Mouse (Mus musculus) forebrain, embryonic 12.5 days (tissue): ENCODE measurements at regions not wholly inside any gene's neighbourhood (a gene's known extent, or its start where the extent isn't known, plus 50 kb on each side); places are given as distances from the start of the nearest gene placed in this dataset.

Experiments
- ATAC-seq: fragments of 200-750 bp; cut with Nextera tagmentation; 2 replicates; pipeline ENCODE4 v1.8.0; 2017; ENCODE audit warnings: moderate TSS enrichment; ENCODE audit not compliant: low FRiP score
- H3K27ac ChIP-seq: fragments of 300-500 bp; sonication (generic); 2 replicates; pipeline ENCODE4 v1.5.1; 2016; ENCODE audit warnings: mild to moderate bottlenecking
- H3K27me3 ChIP-seq: fragments of 300-500 bp; sonication (generic); 2 replicates; pipeline ENCODE4 v1.6.1; 2016; ENCODE audit warnings: mild to moderate bottlenecking
- H3K36me3 ChIP-seq: fragments of 300-500 bp; sonication (generic); replicated peaks from 2 replicates; pipeline ENCODE4 v1.6.1; 2016; ENCODE audit warnings: mild to moderate bottlenecking
- H3K4me1 ChIP-seq: fragments of 300-500 bp; sonication (generic); 2 replicates; pipeline ENCODE4 v1.6.1; 2016
- H3K4me2 ChIP-seq: fragments of 300-500 bp; sonication (generic); 2 replicates; pipeline ENCODE4 v1.6.1; 2016; ENCODE audit warnings: mild to moderate bottlenecking, moderate library complexity
- H3K4me3 ChIP-seq: fragments of 300-500 bp; sonication (generic); replicated peaks from 2 replicates; pipeline ENCODE4 v1.5.1; 2016; ENCODE audit warnings: mild to moderate bottlenecking
- H3K9ac ChIP-seq: fragments of 300-500 bp; sonication (generic); 2 replicates; pipeline ENCODE4 v1.6.1; 2016; ENCODE audit warnings: mild to moderate bottlenecking
- H3K9me3 ChIP-seq: fragments of 300-500 bp; sonication (generic); 2 replicates; pipeline ENCODE4 v1.6.1; 2016
- WGBS: fragments of 180-500 bp; shearing (Covaris S2); methylation state at CpG from one replicate; pipeline ENCODE4 v1.1.7; 2016; 5-methylcytosine and 5-hydroxymethylcytosine counted together

GRCm38 (mm10) chr8:6573492-6573891, 1468.3 kb upstream of the Slc10a2 start:
- Histone ChIP-seq H3K9me3 (no peaks in the 10 kb centered on the region), H3K27me3 (no peaks in the 10 kb centered on the region), H3K27ac (no peak overlapping the region), H3K36me3 (no peaks in the 10 kb centered on the region), H3K4me3 (no peak overlapping the region), H3K4me2 (no peak overlapping the region), H3K9ac (no peak overlapping the region), H3K4me1 (no peaks in the 10 kb centered on the region)
- 89% methylated on average over 3 of the region's 3 CpGs for WGBS
- no peak for ATAC-seq

DNA sequence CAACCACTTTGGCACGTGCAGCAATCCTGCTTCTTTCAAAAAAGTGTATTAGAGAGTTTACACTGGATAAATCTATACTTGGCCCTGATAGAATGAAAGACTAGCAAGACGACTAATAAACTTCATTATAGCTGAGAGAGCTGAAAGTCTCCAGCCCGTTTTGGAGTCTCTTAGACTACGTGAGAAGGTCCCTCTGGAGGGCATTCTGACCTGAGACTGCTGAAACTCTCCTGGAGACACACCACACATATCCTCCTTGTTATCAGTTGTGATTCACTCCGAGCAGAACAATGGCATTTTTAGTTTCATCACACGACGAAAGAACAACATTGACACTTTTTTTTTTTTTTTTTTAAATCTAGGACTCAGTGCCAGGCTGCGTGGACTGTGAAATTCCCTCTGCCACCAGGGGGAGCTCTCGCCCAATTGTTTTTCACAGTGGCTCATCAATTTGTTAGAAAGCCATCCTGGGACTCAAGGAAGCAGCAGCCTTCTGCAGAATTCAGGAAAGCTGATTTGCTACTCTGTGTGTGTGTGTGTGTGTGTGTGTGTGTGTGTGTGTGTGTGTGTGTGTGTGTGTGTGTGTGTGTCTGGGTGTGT, 1467.0 kb upstream of the Slc10a2 start:
- 36% methylated on average over 9 of the region's 9 CpGs for WGBS
- Histone ChIP-seq H3K4me1 (no peaks in the 10 kb centered on the region), H3K9ac (no peak overlapping the region), H3K27ac (no peak overlapping the region), H3K4me3 (no peak overlapping the region), H3K27me3 (no peaks in the 10 kb centered on the region), H3K36me3 (no peaks in the 10 kb centered on the region), H3K4me2 (no peak overlapping the region), H3K9me3 (no peaks in the 10 kb centered on the region)
- ATAC-seq, result peak; percentile 89; the same call in 1 of the 2 replicates

GRCm38 (mm10) chr8:6550965-6551364, 1445.8 kb upstream of the Slc10a2 start:
- no peak overlapping the region for H3K4me2 ChIP-seq
- no peak overlapping the region for H3K27ac ChIP-seq
- no peaks in the 10 kb centered on the region for H3K27me3 ChIP-seq
- no peaks in the 10 kb centered on the region for H3K36me3 ChIP-seq
- no peak overlapping the region for H3K4me3 ChIP-seq
- no peak for ATAC-seq
- H3K9me3 ChIP-seq, result no peaks in the 10 kb centered on the region
- no peak overlapping the region for H3K9ac ChIP-seq
- H3K4me1 ChIP-seq, result no peaks in the 10 kb centered on the region

GRCm38 (mm10) chr8:6527171-6527570, 1422.0 kb upstream of the Slc10a2 start:
- no peak overlapping the region for H3K4me3 ChIP-seq
- H3K9me3 ChIP-seq, result no peaks in the 10 kb centered on the region
- no peaks in the 10 kb centered on the region for H3K36me3 ChIP-seq
- no peak overlapping the region for H3K27ac ChIP-seq
- H3K27me3 ChIP-seq, result no peaks in the 10 kb centered on the region
- H3K4me2 ChIP-seq, result no peak overlapping the region
- H3K4me1 ChIP-seq, result 0 out of 2 replicates have a peak, but pooled peaks cover 4% of the 10 kb centered on the region
- H3K9ac ChIP-seq, result no peak overlapping the region
- no peak for ATAC-seq
- 27% methylated on average over 5 of the region's 5 CpGs for WGBS

GRCm38 (mm10) chr8:6515882-6516682, 1410.9 kb upstream of the Slc10a2 start:
- Histone ChIP-seq H3K4me3 (no peak overlapping the region), H3K4me2 (no peak overlapping the region), H3K36me3 (no peaks in the 10 kb centered on the region), H3K27ac (no peak overlapping the region), H3K9ac (no peak overlapping the region), H3K9me3 (no peaks in the 10 kb centered on the region), H3K4me1 (no peaks in the 10 kb centered on the region), H3K27me3 (no peaks in the 10 kb centered on the region)
- ATAC-seq, result no peak

- no peak overlapping the region for H3K9ac ChIP-seq
Measured at GRCm38 (mm10) chr8:6492453-6492852, 1387.3 kb upstream of the Slc10a2 start.

DNA sequence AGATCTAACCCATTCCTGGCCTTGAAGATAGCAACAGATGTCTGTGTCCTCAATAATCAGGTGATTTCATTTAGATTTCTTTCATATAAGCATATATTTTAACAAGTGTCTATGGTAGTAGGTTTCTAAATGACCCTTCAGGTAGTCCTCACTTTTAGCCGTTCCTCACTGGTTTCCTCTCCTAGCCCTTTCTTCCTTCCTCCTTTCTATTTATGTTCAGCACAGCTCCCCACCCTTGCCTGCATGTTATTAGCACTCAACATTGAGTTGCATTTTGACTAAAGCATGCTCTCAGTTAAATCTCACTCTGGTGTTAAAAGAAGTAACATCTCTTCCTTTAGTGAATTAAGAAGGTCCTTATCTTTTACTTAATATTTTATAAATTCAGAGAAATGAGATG, 1376.8 kb upstream of the Slc10a2 start:
- no peaks in the 10 kb centered on the region for H3K9me3 ChIP-seq
- WGBS, result 83% methylated on average over 1 of the region's 1 CpGs
- no peak overlapping the region for H3K4me2 ChIP-seq
- H3K4me3 ChIP-seq, result no peak overlapping the region
- H3K27me3 ChIP-seq, result no peaks in the 10 kb centered on the region
- no peaks in the 10 kb centered on the region for H3K36me3 ChIP-seq
- no peak for ATAC-seq
- no peaks in the 10 kb centered on the region for H3K4me1 ChIP-seq
- H3K27ac ChIP-seq, result no peak overlapping the region
- H3K9ac ChIP-seq, result no peak overlapping the region

More at GRCm38 (mm10) chr8:6492453-6492852, 1387.3 kb upstream of the Slc10a2 start:
- ATAC-seq, result no peak
- no peaks in the 10 kb centered on the region for H3K36me3 ChIP-seq
- no peaks in the 10 kb centered on the region for H3K4me1 ChIP-seq
- H3K27ac ChIP-seq, result no peak overlapping the region
- WGBS, result 67% methylated on average over 1 of the region's 1 CpGs
- no peak overlapping the region for H3K4me3 ChIP-seq
- H3K9me3 ChIP-seq, result no peaks in the 10 kb centered on the region
- no peak overlapping the region for H3K4me2 ChIP-seq
- H3K27me3 ChIP-seq, result no peaks in the 10 kb centered on the region

GRCm38 (mm10) chr8:6471089-6471488, 1365.9 kb upstream of the Slc10a2 start:
- H3K4me3 ChIP-seq, result no peak overlapping the region
- no peak overlapping the region for H3K9ac ChIP-seq
- no peak overlapping the region for H3K4me2 ChIP-seq
- no peak for ATAC-seq
- no peaks in the 10 kb centered on the region for H3K4me1 ChIP-seq
- H3K36me3 ChIP-seq, result no peaks in the 10 kb centered on the region
- H3K27ac ChIP-seq, result no peak overlapping the region
- WGBS, result 90% methylated on average over 3 of the region's 3 CpGs
- no peaks in the 10 kb centered on the region for H3K27me3 ChIP-seq
- H3K9me3 ChIP-seq, result no peaks in the 10 kb centered on the region

DNA sequence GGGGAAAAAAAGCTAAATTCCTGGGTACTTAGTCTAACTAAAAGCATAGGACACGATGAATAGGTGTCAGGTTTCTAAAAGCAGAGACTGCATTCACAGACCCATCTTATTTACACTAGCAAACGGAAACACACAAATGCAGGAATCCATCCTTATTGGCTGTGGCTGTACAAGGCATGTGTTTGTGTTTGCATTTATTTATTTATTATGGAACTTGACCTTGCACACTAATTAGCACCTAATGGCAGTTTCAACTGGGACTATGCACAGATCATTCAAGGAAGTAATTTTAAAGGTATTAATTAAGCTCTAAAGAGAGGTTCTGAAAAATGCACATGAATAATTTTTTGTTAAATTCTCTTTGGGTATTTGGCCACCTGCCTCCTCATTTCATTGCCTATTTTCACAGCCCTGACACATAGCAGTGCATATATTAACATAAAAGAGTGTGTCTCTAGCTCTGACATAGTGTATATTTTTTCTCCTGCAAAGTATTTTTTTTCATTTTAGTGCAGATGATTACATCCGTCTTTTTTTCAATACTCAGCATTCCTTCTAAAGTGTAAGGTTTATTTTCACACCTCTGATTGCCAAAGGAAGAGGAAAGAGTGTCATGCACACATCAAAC, 1351.5 kb upstream of the Slc10a2 start:
- Histone ChIP-seq H3K4me3 (no peak overlapping the region), H3K27ac (no peak overlapping the region), H3K4me2 (no peak overlapping the region), H3K9me3 (no peaks in the 10 kb centered on the region), H3K27me3 (no peaks in the 10 kb centered on the region), H3K9ac (no peak overlapping the region), H3K4me1 (no peaks in the 10 kb centered on the region), H3K36me3 (no peaks in the 10 kb centered on the region)
- 28% methylated on average over 3 of the region's 3 CpGs for WGBS
- ATAC-seq, result peak; percentile 73; the same call in 1 of the 2 replicates

- no peak overlapping the region for H3K4me3 ChIP-seq
- WGBS, result 52% methylated on average over 6 of the region's 6 CpGs
- ATAC-seq, result 0 out of 2 replicates have a peak, but pooled peaks have one; percentile 17
- no peaks in the 10 kb centered on the region for H3K27me3 ChIP-seq
- no peaks in the 10 kb centered on the region for H3K36me3 ChIP-seq
- H3K27ac ChIP-seq, result no peak overlapping the region
- H3K4me2 ChIP-seq, result no peak overlapping the region
- H3K9ac ChIP-seq, result no peak overlapping the region
- H3K4me1 ChIP-seq, result no peaks in the 10 kb centered on the region
- no peaks in the 10 kb centered on the region for H3K9me3 ChIP-seq
Measured at GRCm38 (mm10) chr8:6448301-6448700, 1343.2 kb upstream of the Slc10a2 start.

DNA sequence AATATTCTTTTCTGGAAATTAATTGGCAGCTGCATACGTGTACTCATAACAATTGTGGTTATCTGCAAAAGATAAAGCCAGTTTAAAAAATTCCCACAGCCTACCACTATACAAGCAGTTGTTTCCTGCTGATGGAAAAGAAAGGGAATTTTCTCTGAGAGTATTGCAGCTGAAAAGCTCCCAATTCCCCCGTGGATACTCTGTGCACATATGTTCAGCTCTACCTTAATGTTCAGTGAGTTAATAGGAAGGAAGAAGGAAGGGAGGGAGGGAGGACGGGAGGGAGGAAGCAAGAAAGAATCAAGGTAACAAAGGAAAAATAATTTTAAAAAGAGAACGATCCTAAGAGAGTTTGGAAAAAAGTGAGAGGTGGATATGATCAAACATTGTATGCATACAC, 1333.9 kb upstream of the Slc10a2 start:
- Histone ChIP-seq H3K9me3 (no peaks in the 10 kb centered on the region), H3K27ac (no peak overlapping the region), H3K4me1 (no peaks in the 10 kb centered on the region), H3K9ac (no peak overlapping the region), H3K4me3 (no peak overlapping the region), H3K27me3 (no peaks in the 10 kb centered on the region), H3K4me2 (no peak overlapping the region), H3K36me3 (no peaks in the 10 kb centered on the region)
- ATAC-seq, result no peak
- WGBS, result 67% methylated on average over 4 of the region's 4 CpGs
